ENCODE assay signal across 8 mouse cellular contexts in the genomic region with DNA sequence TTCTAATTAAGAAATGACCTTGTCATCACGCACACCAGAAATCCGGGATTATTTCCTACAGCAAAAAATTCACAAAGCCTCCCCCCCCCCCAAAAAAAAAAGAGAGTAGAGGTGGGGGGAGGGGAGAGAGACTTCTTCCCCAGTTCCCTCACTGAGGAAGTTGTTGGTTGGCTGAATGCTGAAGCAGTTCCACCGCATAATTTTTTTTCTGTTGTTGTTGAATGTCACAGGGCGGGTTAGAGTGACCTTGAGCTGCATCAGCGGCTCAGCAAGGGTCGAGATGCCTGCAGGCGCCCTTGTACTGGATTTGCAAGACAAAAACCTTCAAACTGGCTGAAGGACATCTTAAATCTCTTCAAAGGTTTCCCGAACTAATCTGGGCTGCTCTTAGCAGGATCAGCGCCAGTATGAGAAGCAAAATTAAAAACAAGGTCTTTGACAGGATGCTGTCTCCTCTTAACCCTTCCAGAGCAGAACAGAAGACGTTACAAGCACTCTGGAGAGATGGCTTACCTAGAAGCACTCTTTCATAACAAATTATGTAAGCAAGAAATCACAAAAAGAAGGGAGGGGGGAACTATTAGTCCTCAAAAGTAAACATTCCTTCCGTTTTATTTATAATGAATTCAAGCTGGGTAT. TPM values are rescaled to one million over a fixed set of nuclear protein-coding genes. Genes with fewer than 3 reads are reported as not detected.
A peak's percentile ranks its signal among the peaks of the same experiment; 100 is the strongest.
DNase-seq lines count a peak whose midpoint lies in the region; ATAC-seq and TF ChIP-seq lines count a peak whose summit lies in the region.

No protein-coding gene starts in this region.

- no peaks in the 10 kb centered on the region for H3K9me3 ChIP-seq in forebrain, postnatal 0 days (ENCODE audit: low read length)

- peak overlapping the region; percentile 3; the same call in 1 of the 2 replicates for H3K4me3 ChIP-seq in forebrain, postnatal 0 days (ENCODE audit: low read depth, low read length)

- no peaks in the 10 kb centered on the region for H3K27me3 ChIP-seq in forebrain, postnatal 0 days (ENCODE audit: insufficient read depth, low read length)

- no peaks in the 10 kb centered on the region for H3K36me3 ChIP-seq in forebrain, postnatal 0 days (ENCODE audit: insufficient read depth)

- no peak for TF ChIP-seq CTCF in forebrain, postnatal 0 days (IDR thresholded peaks at IDR 0.05; ENCODE audit: low read depth)

- DNase-seq in cerebellum, postnatal 10 days: peak; percentile 21 to 34
- peak; percentile 89 for DNase-seq in adrenal gland, adult 2 months
- DNase-seq in forebrain, postnatal 0 days: peak; percentile 16
- peak; percentile 38 to 68 for DNase-seq in kidney, adult 8-10 months
- DNase-seq in neural tube, embryonic 10.5 days (ENCODE audit: extremely low spot score, low spot score): peak; percentile 39
- no peak for DNase-seq in lung, postnatal 14 days

- H3K4me1 ChIP-seq in forebrain, postnatal 0 days (ENCODE audit: insufficient read depth): peaks cover 26% of the 10 kb centered on the region; the same call in 1 of the 2 replicates

- H3K4me2 ChIP-seq in forebrain, postnatal 0 days (ENCODE audit: low read depth): peak overlapping the region; percentile 33

- 0 out of 2 replicates have a peak overlapping the region, but pooled peaks have one; percentile 0 for H3K9ac ChIP-seq in forebrain, postnatal 0 days

- no peak for ATAC-seq in cerebellum, adult (ENCODE audit: insufficient number of reproducible peaks, low FRiP score, low TSS enrichment)
- 0 out of 2 replicates have a peak, but pooled peaks have one; percentile 18 for ATAC-seq in forebrain, postnatal 0 days
- no peak for ATAC-seq in megakaryocyte, adult 5-6 weeks (ENCODE audit: poor library complexity, severe bottlenecking)

- H3K27ac ChIP-seq in forebrain, postnatal 0 days (ENCODE audit: low read depth, low read length): peak overlapping the region; percentile 64; the same call in 1 of the 2 replicates

- 4% methylated on average over 11 of the region's 11 CpGs for WGBS in forebrain, postnatal 0 days

RNA-seq across cellular contexts. Expression of gene Nrip1, which starts 52.0 kb away (rescaled TPM):
- total RNA-seq in adrenal gland, adult 2 months (2021): 10 to 100 TPM; 80.3 to 95.3 TPM
- 7.6 and 7.7 TPM in 2 replicates for polyA plus RNA-seq in adrenal gland, adult 2 months (2012; rRNA removed)
- 31.0 and 40.9 TPM in 2 replicates for total RNA-seq in forebrain, postnatal 0 days (2014; rRNA removed)
- polyA plus RNA-seq in forebrain, postnatal 0 days (2015; fragmentation: Nextera tagmentation; extraction: Ambion mirVana): 30.0 and 34.8 TPM in 2 replicates
- total RNA-seq in megakaryocyte, adult 5-6 weeks (2015): 21.6 and 22.9 TPM in 2 replicates
- 12.2 and 18.3 TPM in 2 replicates for total RNA-seq in megakaryocyte, adult 5-6 weeks (2017)
